Mouse (Mus musculus) ovary, adult 2 months (tissue): ENCODE measurements around the gene Scgb2b21. TPM values are rescaled to one million over a fixed set of nuclear protein-coding genes. Genes with fewer than 3 reads are reported as not detected.

Experiments used
- polyA plus RNA-seq: library from polyadenylated mRNA; depleted of rRNA; stranded (reverse); fragments of >200 nt; gene quantifications from 2 replicates; pipeline ENCODE4 v1.2.3, GENCODE M21; 2012; rRNA removed

Scgb2b21 gene
- not detected in 2 replicates for polyA plus RNA-seq

GRCm38 (mm10) chr7:33520358-33520757, at the start of gene Scgb2b21:
Gene Scgb2b21, minus strand, starts transcription at chr7:33520458.

Other genes with a start within 250 kb of the Scgb2b21 start
- gene Scgb2b19, start 240.1 kb downstream of the Scgb2b21 start, polyA plus RNA-seq, result not detected in 2 replicates
- not detected in 2 replicates for gene Scgb1b19, start 233.2 kb downstream of the Scgb2b21 start, polyA plus RNA-seq
- gene Scgb2b20, start 154.1 kb downstream of the Scgb2b21 start, polyA plus RNA-seq, result not detected in 2 replicates
- not detected in 2 replicates for gene Scgb1b20, start 147.2 kb downstream of the Scgb2b21 start, polyA plus RNA-seq
- gene Scgb2b24, start 218.9 kb upstream of the Scgb2b21 start, polyA plus RNA-seq, result not detected in 2 replicates
- gene Scgb1b24, start 223.3 kb upstream of the Scgb2b21 start, polyA plus RNA-seq, result not detected in 2 replicates